Mouse (Mus musculus): ENCODE data around the gene Gpc2. TPM values are rescaled to one million over a fixed set of nuclear protein-coding genes. Genes with fewer than 3 reads are reported as not detected.
A peak's percentile ranks its signal among the peaks of the same experiment; 100 is the strongest.

The Gpc2 gene
- polyA plus RNA-seq, 1 experiment from 2014 or later = 23.9 TPM

DNA sequence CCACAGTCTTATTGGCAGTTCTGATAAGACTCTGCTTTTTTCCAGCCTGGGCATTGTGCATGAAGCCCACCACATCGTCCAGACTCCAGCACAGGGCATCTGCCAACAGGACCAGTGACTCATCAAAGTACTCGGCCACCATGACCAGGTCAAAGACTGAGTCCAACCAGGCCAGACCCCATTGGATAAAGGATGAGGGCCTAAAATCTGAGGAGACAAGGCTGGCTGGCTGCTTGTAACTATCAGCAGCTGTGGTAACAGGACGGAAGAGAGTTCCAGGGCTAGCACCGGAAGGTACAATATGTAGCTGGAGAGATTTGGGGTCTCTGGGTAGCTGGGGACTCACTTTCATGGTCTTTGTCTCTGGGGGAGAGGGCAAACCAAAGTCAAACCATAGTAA, 14.1 kb downstream of the Gpc2 start:
- H3K9ac ChIP-seq (ENCODE audit: low read depth, low read length) = no peak overlapping the region
- H3K4me2 ChIP-seq (replicated peaks; ENCODE audit: low read depth, low read length) = no peak overlapping the region
- no peaks in the 10 kb centered on the region for H3K27me3 ChIP-seq (ENCODE audit: control insufficient read depth, insufficient read depth, low read length)
- H3K4me3 ChIP-seq (ENCODE audit: low read depth, low read length) = no peak overlapping the region
- no peak for ATAC-seq (ENCODE audit: low FRiP score)
- 95% methylated on average over 4 of the region's 4 CpGs for WGBS
- H3K27ac ChIP-seq (ENCODE audit: low read depth, low read length) = no peak overlapping the region
- peaks cover 8% of the 10 kb centered on the region for H3K4me1 ChIP-seq (replicated peaks; ENCODE audit: control insufficient read depth, insufficient read depth, low read length)
- no peaks in the 10 kb centered on the region for H3K9me3 ChIP-seq (ENCODE audit: control insufficient read depth, low read length)
- no peak for DNase-seq (ENCODE audit: low spot score)
- H3K36me3 ChIP-seq (ENCODE audit: control insufficient read depth, insufficient read depth, low read length) = peaks cover 3% of the 10 kb centered on the region; the same call in 1 of the 2 replicates

DNA sequence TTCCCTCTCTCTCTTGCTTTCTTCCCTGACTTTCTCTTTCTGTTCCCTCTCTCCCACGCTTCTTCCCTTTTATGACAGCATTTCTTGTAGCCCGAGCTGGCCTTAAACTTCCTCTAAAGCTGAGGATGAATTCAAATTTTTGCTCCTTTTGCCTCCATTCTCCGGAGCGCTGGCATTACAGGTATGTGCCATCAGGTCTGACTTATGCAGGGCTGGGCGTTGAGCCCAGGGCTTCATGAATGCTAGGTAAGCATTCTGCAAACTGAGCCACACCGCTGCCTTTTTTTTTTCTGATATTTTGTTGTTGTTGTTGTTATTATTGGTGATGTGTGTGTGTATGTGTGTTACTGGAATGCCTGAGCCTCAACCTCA, 15.6 kb downstream of the Gpc2 start:
- Histone ChIP-seq H3K9ac (ENCODE audit: low read depth, low read length) (peak overlapping the region; percentile 84), H3K4me2 (replicated peaks; ENCODE audit: low read depth, low read length) (peak overlapping the region; percentile 97), H3K4me1 (replicated peaks; ENCODE audit: control insufficient read depth, insufficient read depth, low read length) (peaks cover 8% of the 10 kb centered on the region), H3K27me3 (ENCODE audit: control insufficient read depth, insufficient read depth, low read length) (no peaks in the 10 kb centered on the region), H3K9me3 (ENCODE audit: control insufficient read depth, low read length) (no peaks in the 10 kb centered on the region), H3K27ac (ENCODE audit: low read depth, low read length) (0 out of 2 replicates have a peak overlapping the region, but pooled peaks have one; percentile 72), H3K36me3 (ENCODE audit: control insufficient read depth, insufficient read depth, low read length) (peaks cover 3% of the 10 kb centered on the region; the same call in 1 of the 2 replicates), H3K4me3 (ENCODE audit: low read depth, low read length) (peak overlapping the region; percentile 90)
- ATAC-seq (ENCODE audit: low FRiP score) (no peak), DNase-seq (ENCODE audit: low spot score) (no peak)
- 19% methylated on average over 6 of the region's 6 CpGs for WGBS

DNA sequence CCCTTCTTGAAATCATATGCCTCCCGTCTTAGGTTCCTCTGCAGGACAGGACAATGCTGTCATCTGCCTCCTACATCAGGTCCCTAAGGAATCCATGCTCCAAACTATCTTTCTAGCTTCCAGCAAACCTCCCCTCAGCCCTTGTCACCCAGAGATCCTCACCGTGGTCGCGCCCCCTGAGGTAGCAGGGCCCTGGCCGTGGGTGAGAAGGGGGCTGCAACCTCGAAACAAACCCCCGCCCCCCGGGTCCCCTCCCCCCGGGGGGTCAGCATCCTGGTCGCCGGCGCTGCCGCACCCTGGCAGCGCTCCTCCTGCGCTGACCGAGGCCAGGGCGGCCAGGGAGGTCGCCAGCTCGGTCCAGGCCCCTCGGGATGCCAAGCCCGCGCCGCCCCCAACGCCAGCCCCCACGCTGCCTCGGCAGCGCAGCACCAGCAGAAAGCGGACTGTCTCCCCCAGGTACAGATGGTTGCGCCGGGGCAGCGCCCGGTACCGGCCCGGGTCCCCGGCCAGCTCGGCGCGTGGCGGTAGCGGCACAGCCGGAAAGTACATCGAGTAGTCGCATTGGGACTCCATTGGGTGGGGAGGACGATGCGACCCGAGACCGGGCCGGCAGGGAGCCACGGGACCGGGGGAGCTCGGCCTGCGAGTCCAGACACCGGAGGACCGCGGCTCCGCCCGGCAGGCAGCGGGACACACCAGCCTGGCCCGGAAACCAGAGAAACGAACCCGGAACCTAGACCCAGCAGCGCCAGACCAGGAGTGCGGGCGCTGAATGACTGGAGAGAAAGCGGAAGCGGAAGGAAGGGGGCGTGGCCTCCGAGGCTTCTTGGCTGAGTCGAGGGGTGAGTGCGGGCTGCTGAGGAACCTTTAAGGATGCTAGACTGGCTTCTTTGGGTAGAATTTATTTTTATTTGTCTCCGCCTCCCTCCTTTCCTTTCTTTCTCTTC, 16.3 kb downstream of the Gpc2 start, which contains the start of gene BC037034:
TSS of gene BC037034 (minus strand) at position 774 of the 947 bp plus-strand sequence.
- ATAC-seq (ENCODE audit: low FRiP score) (peak; percentile 91), DNase-seq (ENCODE audit: low spot score) (peak; percentile 95)
- Histone ChIP-seq H3K4me3 (ENCODE audit: low read depth, low read length) (peak within 1 kb of the TSS; percentile 90), H3K9me3 (ENCODE audit: control insufficient read depth, low read length) (no peaks in the 10 kb centered on the region), H3K27ac (ENCODE audit: low read depth, low read length) (peak within 1 kb of the TSS; percentile 72), H3K27me3 (ENCODE audit: control insufficient read depth, insufficient read depth, low read length) (no peaks in the 10 kb centered on the region), H3K36me3 (ENCODE audit: control insufficient read depth, insufficient read depth, low read length) (peaks cover 7% of the 10 kb centered on the region; the same call in 1 of the 2 replicates), H3K4me2 (replicated peaks; ENCODE audit: low read depth, low read length) (peak within 1 kb of the TSS; percentile 97), H3K4me1 (replicated peaks; ENCODE audit: control insufficient read depth, insufficient read depth, low read length) (peaks cover 8% of the 10 kb centered on the region), H3K9ac (ENCODE audit: low read depth, low read length) (peak within 1 kb of the TSS; percentile 84)
- WGBS = under 1% methylated on average over 61 of the region's 71 CpGs

DNA sequence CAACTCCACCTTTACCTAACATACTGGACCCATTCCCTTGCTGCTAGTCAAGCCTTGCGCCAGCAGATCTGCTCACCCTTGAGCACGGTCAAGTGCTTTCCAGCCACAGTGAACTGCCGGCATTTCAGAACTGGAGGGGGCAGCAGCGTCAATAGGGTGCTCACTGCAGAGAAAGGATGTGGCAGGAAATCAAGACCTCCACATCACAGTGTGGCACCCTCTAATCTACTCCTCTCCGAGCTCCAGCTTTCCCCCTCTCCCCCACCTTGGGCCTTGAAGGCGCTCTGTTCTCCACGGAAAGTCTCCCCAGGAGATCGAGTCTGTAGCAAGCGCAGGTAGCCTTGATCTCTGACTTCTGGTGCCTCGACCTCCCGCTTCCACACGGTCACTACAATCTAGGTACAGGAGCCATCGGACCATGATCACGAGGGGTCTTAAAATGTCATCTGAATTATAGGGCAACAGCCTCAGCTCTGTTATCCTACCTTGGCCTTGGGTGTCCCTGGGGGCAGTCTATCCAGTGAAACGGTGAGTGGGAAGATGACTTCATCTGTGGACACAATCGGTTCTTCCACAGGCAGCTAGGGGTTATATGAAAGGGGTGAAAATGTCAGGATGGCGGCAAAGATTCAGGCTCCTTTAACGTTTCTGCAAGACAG, 17.1 kb downstream of the Gpc2 start:
- peak overlapping the region; percentile 84 for H3K9ac ChIP-seq (ENCODE audit: low read depth, low read length)
- H3K27me3 ChIP-seq (ENCODE audit: control insufficient read depth, insufficient read depth, low read length) = no peaks in the 10 kb centered on the region
- H3K4me1 ChIP-seq (replicated peaks; ENCODE audit: control insufficient read depth, insufficient read depth, low read length) = peaks cover 8% of the 10 kb centered on the region
- H3K4me3 ChIP-seq (ENCODE audit: low read depth, low read length) = peak overlapping the region; percentile 90
- no peaks in the 10 kb centered on the region for H3K9me3 ChIP-seq (ENCODE audit: control insufficient read depth, low read length)
- peaks cover 7% of the 10 kb centered on the region; the same call in 1 of the 2 replicates for H3K36me3 ChIP-seq (ENCODE audit: control insufficient read depth, insufficient read depth, low read length)
- no peak overlapping the region for H3K27ac ChIP-seq (ENCODE audit: low read depth, low read length)
- 66% methylated on average over 18 of the region's 18 CpGs for WGBS
- DNase-seq (ENCODE audit: low spot score) = no peak
- peak overlapping the region; percentile 97 for H3K4me2 ChIP-seq (replicated peaks; ENCODE audit: low read depth, low read length)
- 0 out of 2 replicates have a peak, but pooled peaks have one; percentile 3 for ATAC-seq (ENCODE audit: low FRiP score)

- ATAC-seq (ENCODE audit: low FRiP score) = no peak
- 82% methylated on average over 4 of the region's 4 CpGs for WGBS
- H3K4me3 ChIP-seq (ENCODE audit: low read depth, low read length) = no peak overlapping the region
Measured at GRCm38 (mm10) chr5:138262001-138262400, 17.8 kb downstream of the Gpc2 start.

DNA sequence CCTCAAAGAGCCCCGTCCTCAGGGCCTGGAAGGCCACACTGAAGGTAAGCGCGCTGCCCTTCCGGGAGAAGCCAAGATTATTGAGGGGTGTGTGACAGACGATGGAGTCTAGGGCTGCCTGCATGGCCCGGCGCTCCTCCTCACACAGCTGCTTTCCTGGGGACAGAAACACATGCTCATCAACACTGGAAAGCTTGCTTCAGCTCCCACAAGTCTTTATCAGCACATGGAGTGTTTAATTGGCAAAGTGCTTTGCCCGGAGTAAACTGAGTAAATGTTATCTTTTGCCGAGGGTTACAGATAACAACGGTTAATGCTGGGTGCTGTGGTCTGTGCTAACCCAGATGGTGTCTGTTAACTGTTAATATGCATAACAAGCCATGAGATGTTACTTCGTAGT, 19.0 kb downstream of the Gpc2 start:
- ATAC-seq (ENCODE audit: low FRiP score) (no peak), DNase-seq (ENCODE audit: low spot score) (no peak)
- Histone ChIP-seq H3K4me3 (ENCODE audit: low read depth, low read length) (no peak overlapping the region), H3K9me3 (ENCODE audit: control insufficient read depth, low read length) (no peaks in the 10 kb centered on the region), H3K4me2 (replicated peaks; ENCODE audit: low read depth, low read length) (no peak overlapping the region), H3K36me3 (ENCODE audit: control insufficient read depth, insufficient read depth, low read length) (peaks cover 7% of the 10 kb centered on the region; the same call in 1 of the 2 replicates), H3K4me1 (replicated peaks; ENCODE audit: control insufficient read depth, insufficient read depth, low read length) (peaks cover 12% of the 10 kb centered on the region), H3K27me3 (ENCODE audit: control insufficient read depth, insufficient read depth, low read length) (no peaks in the 10 kb centered on the region), H3K27ac (ENCODE audit: low read depth, low read length) (no peak overlapping the region), H3K9ac (ENCODE audit: low read depth, low read length) (no peak overlapping the region)
- WGBS = 93% methylated on average over 11 of the region's 11 CpGs

More at GRCm38 (mm10) chr5:138262001-138262400, 17.8 kb downstream of the Gpc2 start:
- H3K27me3 ChIP-seq (ENCODE audit: control insufficient read depth, insufficient read depth, low read length) = no peaks in the 10 kb centered on the region
- H3K36me3 ChIP-seq (ENCODE audit: control insufficient read depth, insufficient read depth, low read length) = peaks cover 7% of the 10 kb centered on the region; the same call in 1 of the 2 replicates
- no peak overlapping the region for H3K9ac ChIP-seq (ENCODE audit: low read depth, low read length)
- no peak for DNase-seq (ENCODE audit: low spot score)
- no peak overlapping the region for H3K27ac ChIP-seq (ENCODE audit: low read depth, low read length)
- H3K9me3 ChIP-seq (ENCODE audit: control insufficient read depth, low read length) = no peaks in the 10 kb centered on the region
- peaks cover 8% of the 10 kb centered on the region for H3K4me1 ChIP-seq (replicated peaks; ENCODE audit: control insufficient read depth, insufficient read depth, low read length)
- no peak overlapping the region for H3K4me2 ChIP-seq (replicated peaks; ENCODE audit: low read depth, low read length)

DNA sequence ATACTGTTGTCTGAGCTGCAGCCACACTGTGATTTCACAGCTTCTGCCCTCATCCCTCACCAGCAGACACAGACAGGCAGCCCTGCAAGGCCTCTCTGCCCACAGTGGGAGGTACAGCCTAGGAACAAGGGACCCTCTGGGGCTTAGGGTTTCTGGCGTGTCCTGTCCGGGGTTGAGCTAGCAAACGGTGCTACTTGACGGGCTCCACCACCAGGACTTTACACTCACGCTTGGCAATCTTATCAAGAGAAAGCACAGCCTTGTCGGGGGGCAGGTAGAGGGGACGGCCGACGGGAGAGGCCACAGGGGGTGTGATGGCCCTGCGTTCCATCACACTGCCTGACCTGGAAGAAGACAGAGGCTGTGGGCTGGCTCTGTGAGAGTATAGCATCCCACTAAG, 19.8 kb downstream of the Gpc2 start:
- Histone ChIP-seq H3K36me3 (ENCODE audit: control insufficient read depth, insufficient read depth, low read length) (peaks cover 7% of the 10 kb centered on the region; the same call in 1 of the 2 replicates), H3K9me3 (ENCODE audit: control insufficient read depth, low read length) (no peaks in the 10 kb centered on the region), H3K9ac (ENCODE audit: low read depth, low read length) (no peak overlapping the region), H3K27me3 (ENCODE audit: control insufficient read depth, insufficient read depth, low read length) (no peaks in the 10 kb centered on the region), H3K4me1 (replicated peaks; ENCODE audit: control insufficient read depth, insufficient read depth, low read length) (peaks cover 12% of the 10 kb centered on the region), H3K27ac (ENCODE audit: low read depth, low read length) (no peak overlapping the region), H3K4me2 (replicated peaks; ENCODE audit: low read depth, low read length) (no peak overlapping the region), H3K4me3 (ENCODE audit: low read depth, low read length) (no peak overlapping the region)
- ATAC-seq (ENCODE audit: low FRiP score) (no peak), DNase-seq (ENCODE audit: low spot score) (no peak)
- WGBS = 91% methylated on average over 10 of the region's 10 CpGs

- Histone ChIP-seq H3K36me3 (ENCODE audit: control insufficient read depth, insufficient read depth, low read length) (peaks cover 7% of the 10 kb centered on the region; the same call in 1 of the 2 replicates), H3K27ac (ENCODE audit: low read depth, low read length) (no peak overlapping the region)
Measured at GRCm38 (mm10) chr5:138258993-138259392, 20.8 kb downstream of the Gpc2 start.

More at GRCm38 (mm10) chr5:138258993-138259392, 20.8 kb downstream of the Gpc2 start:
- WGBS = 80% methylated on average over 7 of the region's 7 CpGs
- ATAC-seq (ENCODE audit: low FRiP score) (no peak), DNase-seq (ENCODE audit: low spot score) (no peak)
- H3K4me2 ChIP-seq (replicated peaks; ENCODE audit: low read depth, low read length) = no peak overlapping the region
- H3K9ac ChIP-seq (ENCODE audit: low read depth, low read length) = no peak overlapping the region
- peaks cover 10% of the 10 kb centered on the region for H3K4me1 ChIP-seq (replicated peaks; ENCODE audit: control insufficient read depth, insufficient read depth, low read length)
- no peaks in the 10 kb centered on the region for H3K9me3 ChIP-seq (ENCODE audit: control insufficient read depth, low read length)
- no peak overlapping the region for H3K4me3 ChIP-seq (ENCODE audit: low read depth, low read length)
- H3K27me3 ChIP-seq (ENCODE audit: control insufficient read depth, insufficient read depth, low read length) = no peaks in the 10 kb centered on the region
